Mouse (Mus musculus): Measurements from ENCODE around the gene Sall2. TPM values are rescaled to one million over a fixed set of nuclear protein-coding genes. Genes with fewer than 3 reads are reported as not detected.

Sall2 gene
- polyA plus RNA-seq, 1 experiment from 2014 or later = 45.9 TPM

DNA sequence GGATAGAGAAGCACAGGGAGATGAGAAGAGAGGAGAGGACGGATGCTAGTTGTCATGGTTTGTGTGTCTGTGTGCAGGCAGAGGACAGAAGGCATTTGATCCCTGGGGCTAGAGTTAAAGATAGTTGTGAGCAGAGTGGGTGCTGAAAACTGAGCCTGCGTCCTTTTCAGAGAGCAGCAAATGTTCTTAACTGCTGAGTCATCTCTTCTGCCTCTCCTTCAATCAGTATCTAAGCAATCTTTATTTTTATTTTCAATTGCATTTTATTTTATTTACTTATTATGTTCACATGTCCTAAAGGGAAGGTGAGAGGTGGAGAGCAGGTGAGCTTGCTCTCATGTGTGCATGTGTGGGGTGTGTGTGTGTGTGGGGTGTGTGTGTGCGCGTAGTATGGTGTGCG, 44.9 kb downstream of the Sall2 start:
- Histone ChIP-seq H3K4me1 (replicated peaks) (peaks cover 15% of the 10 kb centered on the region), H3K27me3 (no peaks in the 10 kb centered on the region), H3K9ac (no peak overlapping the region), H3K9me3 (no peaks in the 10 kb centered on the region), H3K27ac (replicated peaks) (no peak overlapping the region), H3K4me3 (no peak overlapping the region), H3K36me3 (peaks cover 31% of the 10 kb centered on the region), H3K4me2 (no peak overlapping the region)
- 98% methylated on average over 5 of the region's 5 CpGs for WGBS
- no peak for ATAC-seq (ENCODE audit: low FRiP score, low read depth)

DNA sequence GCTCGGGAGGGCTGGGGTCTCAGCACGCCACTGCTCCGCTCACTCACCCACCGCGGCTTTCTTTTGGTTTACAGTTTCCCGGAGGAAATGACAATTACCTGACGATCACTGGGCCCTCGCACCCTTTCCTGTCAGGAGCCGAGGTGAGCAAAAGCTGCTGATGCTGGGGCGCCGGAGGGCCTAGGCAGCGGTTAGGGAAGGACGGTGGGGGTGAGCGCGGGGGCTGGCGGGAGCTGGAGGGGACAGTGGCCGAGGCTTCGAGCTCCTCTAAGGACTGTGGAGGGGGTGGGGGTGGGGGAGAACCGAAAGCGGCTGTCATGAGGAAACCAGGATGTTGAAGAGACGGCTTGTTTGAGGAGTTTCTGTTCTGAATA, 48.8 kb downstream of the Sall2 start:
- Histone ChIP-seq H3K9me3 (no peaks in the 10 kb centered on the region), H3K4me2 (peak overlapping the region; percentile 63), H3K9ac (peak overlapping the region; percentile 82), H3K4me1 (replicated peaks) (peaks cover 23% of the 10 kb centered on the region), H3K27me3 (no peaks in the 10 kb centered on the region), H3K27ac (replicated peaks) (peak overlapping the region; percentile 88), H3K4me3 (peak overlapping the region; percentile 80), H3K36me3 (peaks cover 12% of the 10 kb centered on the region)
- 1% methylated on average over 19 of the region's 21 CpGs for WGBS
- ATAC-seq (ENCODE audit: low FRiP score, low read depth) = no peak; the same call in 1 of the 2 replicates

DNA sequence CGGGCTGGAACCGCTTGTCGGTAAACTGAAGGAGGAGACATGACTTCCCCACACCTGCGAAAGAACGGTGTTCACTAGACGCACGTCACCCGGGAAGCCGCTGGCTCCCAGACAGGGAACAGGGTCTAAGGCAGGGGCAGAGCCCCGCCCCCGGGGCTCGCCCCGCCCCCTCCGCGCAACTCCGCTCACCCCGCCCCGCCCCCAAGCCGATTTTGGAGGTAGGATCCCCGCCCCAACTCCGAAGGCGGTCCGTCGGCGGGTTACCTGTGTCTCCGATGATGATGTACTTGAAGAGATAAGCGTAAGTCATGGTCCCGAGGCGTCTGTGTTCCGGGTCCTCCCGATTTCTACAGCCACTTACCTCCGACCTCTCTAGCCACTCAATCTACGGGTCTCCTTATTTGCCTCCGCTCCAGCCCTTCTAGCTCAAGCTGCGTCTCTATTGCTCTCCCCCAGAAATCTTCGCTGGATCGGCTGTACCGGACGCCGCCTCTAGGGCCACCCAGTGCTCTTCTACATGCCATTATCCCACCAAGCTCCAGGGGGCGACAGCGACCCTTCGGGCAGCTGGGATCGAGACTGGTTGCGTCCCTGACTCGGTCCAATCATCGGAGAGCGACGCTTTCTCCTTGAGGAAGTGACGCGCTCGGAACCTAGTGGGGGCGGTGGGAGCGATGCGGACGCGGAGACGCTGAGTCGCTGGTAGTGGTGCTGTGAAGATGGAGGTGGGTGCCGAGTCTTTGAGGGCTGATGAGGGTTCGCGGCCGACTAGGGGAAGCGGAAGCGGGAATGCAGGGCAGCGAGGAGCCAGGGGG, 49.4 kb downstream of the Sall2 start, which contains the start of the genes Tox4 and Rab2b:
Gene Tox4 (plus strand): TSS at position 215 of the 815 bp plus-strand sequence.
Gene Rab2b (minus strand): TSS at position 614 of the 815 bp plus-strand sequence.
- H3K9me3 ChIP-seq = no peaks in the 10 kb centered on the region
- H3K4me2 ChIP-seq = peak within 1 kb of the TSS; percentile 70
- H3K36me3 ChIP-seq = peaks cover 18% of the 10 kb centered on the region
- peak within 1 kb of the TSS; percentile 88 for H3K27ac ChIP-seq (replicated peaks)
- peaks cover 23% of the 10 kb centered on the region for H3K4me1 ChIP-seq (replicated peaks)
- peak within 1 kb of the TSS; percentile 80 for H3K4me3 ChIP-seq
- WGBS = under 1% methylated on average over 59 of the region's 66 CpGs
- H3K27me3 ChIP-seq = no peaks in the 10 kb centered on the region
- peak within 1 kb of the TSS; percentile 82 for H3K9ac ChIP-seq
- peak; percentile 99 for ATAC-seq (ENCODE audit: low FRiP score, low read depth)

DNA sequence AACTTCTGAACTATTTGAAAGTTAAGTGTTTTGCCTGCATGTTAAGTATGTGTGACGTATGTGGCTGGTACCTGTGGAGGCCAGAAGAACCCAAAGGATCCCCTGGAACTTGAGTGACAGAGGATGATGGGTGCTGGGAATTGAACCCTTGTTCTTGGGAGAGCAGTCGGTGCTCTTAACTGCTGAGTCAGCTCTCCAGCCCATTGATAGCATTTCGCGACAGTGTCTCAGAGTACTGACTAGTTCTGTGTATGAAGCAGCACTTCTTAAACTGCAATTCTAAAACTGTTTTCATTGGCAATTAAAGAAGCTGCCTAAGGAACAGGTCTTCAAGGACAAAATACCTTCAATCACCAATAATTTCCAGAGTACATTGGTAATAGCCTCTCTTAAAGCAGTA, 51.4 kb downstream of the Sall2 start:
- 95% methylated on average over 4 of the region's 4 CpGs for WGBS
- Histone ChIP-seq H3K4me2 (no peak overlapping the region), H3K36me3 (peaks cover 32% of the 10 kb centered on the region), H3K4me3 (no peak overlapping the region), H3K9me3 (no peaks in the 10 kb centered on the region), H3K9ac (no peak overlapping the region), H3K27ac (replicated peaks) (no peak overlapping the region), H3K4me1 (replicated peaks) (peaks cover 23% of the 10 kb centered on the region), H3K27me3 (no peaks in the 10 kb centered on the region)
- ATAC-seq (ENCODE audit: low FRiP score, low read depth) = no peak

DNA sequence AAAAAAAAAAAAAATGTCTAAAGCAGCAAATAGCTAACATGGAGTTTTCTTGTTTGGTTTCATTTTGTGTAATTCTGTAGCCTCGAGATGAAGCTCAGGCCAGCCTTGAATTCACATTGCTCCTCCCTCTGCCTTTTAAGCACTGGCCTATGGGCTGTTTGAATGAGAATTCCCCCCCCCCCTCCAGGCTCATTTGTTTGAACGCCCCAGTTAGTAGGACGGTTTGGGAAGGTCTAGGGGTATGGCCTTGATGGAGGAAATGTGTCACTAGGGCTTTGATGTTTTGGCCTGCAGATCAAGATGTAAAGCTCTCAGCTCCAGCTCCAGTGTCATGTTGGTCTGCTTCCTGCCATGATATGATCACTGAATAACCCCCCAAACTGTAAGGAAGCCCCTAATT, 55.8 kb downstream of the Sall2 start:
- ATAC-seq (ENCODE audit: low FRiP score, low read depth) = no peak
- Histone ChIP-seq H3K4me1 (replicated peaks) (no peaks in the 10 kb centered on the region), H3K36me3 (peaks cover 48% of the 10 kb centered on the region), H3K27me3 (no peaks in the 10 kb centered on the region), H3K9me3 (no peaks in the 10 kb centered on the region), H3K4me2 (no peak overlapping the region), H3K4me3 (no peak overlapping the region), H3K27ac (replicated peaks) (no peak overlapping the region), H3K9ac (no peak overlapping the region)
- 64% methylated on average over 3 of the region's 3 CpGs for WGBS

Other genes starting within 250 kb of the Sall2 start
- 445 and 453 TPM in 2 replicates for gene Hnrnpc, start 224.7 kb downstream of the Sall2 start, polyA plus RNA-seq (2015; fragmentation: Nextera tagmentation; extraction: Ambion mirVana)
- 47.9 and 52.4 TPM in 2 replicates for gene Rpgrip1, start 218.1 kb downstream of the Sall2 start, polyA plus RNA-seq (2015; fragmentation: Nextera tagmentation; extraction: Ambion mirVana)
- 36.0 and 45.1 TPM in 2 replicates for gene Supt16, start 131.3 kb downstream of the Sall2 start, polyA plus RNA-seq (2015; fragmentation: Nextera tagmentation; extraction: Ambion mirVana)
- gene Chd8, start 71.0 kb downstream of the Sall2 start, polyA plus RNA-seq (2015; fragmentation: Nextera tagmentation; extraction: Ambion mirVana) = 36.4 and 38.7 TPM in 2 replicates
- gene Tox4, start 49.6 kb downstream of the Sall2 start, polyA plus RNA-seq (2015; fragmentation: Nextera tagmentation; extraction: Ambion mirVana) = 52.2 and 54.0 TPM in 2 replicates
- 54.5 and 59.0 TPM in 2 replicates for gene Rab2b, start 49.2 kb downstream of the Sall2 start, polyA plus RNA-seq (2015; fragmentation: Nextera tagmentation; extraction: Ambion mirVana)
- 46.0 and 49.5 TPM in 2 replicates for gene Mettl3, start 23.6 kb downstream of the Sall2 start, polyA plus RNA-seq (2015; fragmentation: Nextera tagmentation; extraction: Ambion mirVana)
- not detected in 2 replicates for gene Olfr1513, start 27.6 kb upstream of the Sall2 start, polyA plus RNA-seq (2015; fragmentation: Nextera tagmentation; extraction: Ambion mirVana)
- 0.10 and 0.22 TPM in 2 replicates for gene Olfr1512, start 50.4 kb upstream of the Sall2 start, polyA plus RNA-seq (2015; fragmentation: Nextera tagmentation; extraction: Ambion mirVana)
- gene Olfr1511, start 68.6 kb upstream of the Sall2 start, polyA plus RNA-seq (2015; fragmentation: Nextera tagmentation; extraction: Ambion mirVana) = 0.25 and 0.26 TPM in 2 replicates
- not detected in 2 replicates for gene Olfr1510, start 85.6 kb upstream of the Sall2 start, polyA plus RNA-seq (2015; fragmentation: Nextera tagmentation; extraction: Ambion mirVana)
- gene Olfr1509, start 114.2 kb upstream of the Sall2 start, polyA plus RNA-seq (2015; fragmentation: Nextera tagmentation; extraction: Ambion mirVana) = not detected in 2 replicates
- not detected in 2 replicates for gene Olfr1508, start 138.7 kb upstream of the Sall2 start, polyA plus RNA-seq (2015; fragmentation: Nextera tagmentation; extraction: Ambion mirVana)
- gene Olfr1507, start 167.0 kb upstream of the Sall2 start, polyA plus RNA-seq (2015; fragmentation: Nextera tagmentation; extraction: Ambion mirVana) = not detected in 2 replicates